Mouse (Mus musculus): ENCODE measurements around the gene Gsta4.
"Not testable (repeated sequence)": the region's sequence is repeated elsewhere in the genome, so short reads cannot be mapped to it uniquely, and the experiment has no call there.

Gsta4 gene

GRCm38 (mm10) chr9:78179071-78179470 is 3.5 kb upstream of the Gsta4 start:
- no peak for DNase-seq

GRCm38 (mm10) chr9:78185686-78186085 is 3.1 kb downstream of the Gsta4 start:
- DNase-seq, result peak in 1 of 2 experiments; percentile 29

- DNase-seq, result no peak
These were observed 6.3 kb downstream of the Gsta4 start for GRCm38 (mm10) chr9:78188910-78189309.

GRCm38 (mm10) chr9:78190651-78191634 is 8.4 kb downstream of the Gsta4 start:
- DNase-seq, result peak in 1 of 2 experiments; percentile 41

DNA sequence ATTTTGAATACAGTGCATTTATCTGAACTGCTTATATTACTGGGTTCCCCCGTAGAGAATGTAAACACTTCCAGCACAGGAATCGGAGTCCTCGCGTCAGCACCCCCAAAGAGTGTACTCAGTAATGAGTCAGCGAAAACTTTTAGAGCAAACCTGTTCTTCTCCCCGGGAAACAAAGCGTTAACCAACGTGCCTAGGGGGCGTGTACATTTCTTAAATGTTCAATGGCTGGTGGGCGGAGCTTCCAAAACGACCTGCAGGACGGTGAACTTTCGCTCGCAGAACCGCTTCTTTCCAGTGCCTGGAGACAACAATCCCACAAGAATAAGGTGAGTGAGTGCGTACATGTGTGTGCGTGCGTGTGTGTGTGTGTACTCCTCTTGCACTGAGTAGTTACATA is 9.2 kb downstream of the Gsta4 start:
- peak; percentile 86 to 87 for DNase-seq

GRCm38 (mm10) chr9:78193902-78194597 is 11.5 kb downstream of the Gsta4 start:
- peak; percentile 73 to 74 for DNase-seq

- peak in 1 of 2 experiments; percentile 23 for DNase-seq
These were observed 12.5 kb downstream of the Gsta4 start for GRCm38 (mm10) chr9:78195034-78195433.

GRCm38 (mm10) chr9:78197801-78198200 is 15.2 kb downstream of the Gsta4 start:
- DNase-seq, result no peak

DNA sequence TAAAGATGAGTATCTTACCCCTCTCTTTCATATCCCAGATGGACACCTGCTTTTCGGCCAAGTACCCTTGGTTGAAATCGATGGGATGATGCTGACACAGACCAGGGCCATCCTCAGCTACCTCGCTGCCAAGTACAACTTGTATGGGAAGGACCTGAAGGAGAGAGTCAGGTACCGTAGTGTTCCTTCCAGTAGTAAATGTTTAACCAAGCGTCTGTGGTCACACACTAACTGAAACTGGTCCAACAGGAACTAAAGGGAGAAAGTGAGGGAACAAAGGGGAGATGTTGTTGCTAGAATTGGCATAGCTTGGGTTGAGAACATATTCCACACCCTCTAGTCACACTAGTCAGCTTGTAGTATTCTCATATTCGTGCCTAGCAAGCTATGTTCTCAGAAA is 21.6 kb downstream of the Gsta4 start:
- peak; percentile 27 to 66 for DNase-seq

GRCm38 (mm10) chr9:78208956-78209355 is 26.4 kb downstream of the Gsta4 start:
- DNase-seq, result no peak

DNA sequence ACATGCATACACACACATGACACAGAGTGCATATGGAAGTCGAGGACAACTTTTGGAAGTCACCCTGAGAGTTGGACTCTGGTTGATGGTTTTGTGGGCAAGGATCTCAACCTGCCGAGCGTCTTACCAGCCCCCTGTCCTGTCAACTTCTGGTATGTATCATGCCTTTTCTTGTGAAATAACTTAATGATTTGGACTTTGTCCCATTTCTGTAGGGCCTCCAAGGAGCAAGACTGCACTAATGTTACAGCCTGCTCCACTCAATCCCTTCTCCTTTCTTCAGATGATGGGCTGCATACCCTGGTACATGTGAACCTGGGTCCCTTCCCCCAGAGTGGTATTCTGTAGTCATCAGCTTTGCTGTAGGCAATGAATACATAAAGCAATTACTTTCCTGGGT is 27.5 kb downstream of the Gsta4 start:
- no peak for DNase-seq

DNA sequence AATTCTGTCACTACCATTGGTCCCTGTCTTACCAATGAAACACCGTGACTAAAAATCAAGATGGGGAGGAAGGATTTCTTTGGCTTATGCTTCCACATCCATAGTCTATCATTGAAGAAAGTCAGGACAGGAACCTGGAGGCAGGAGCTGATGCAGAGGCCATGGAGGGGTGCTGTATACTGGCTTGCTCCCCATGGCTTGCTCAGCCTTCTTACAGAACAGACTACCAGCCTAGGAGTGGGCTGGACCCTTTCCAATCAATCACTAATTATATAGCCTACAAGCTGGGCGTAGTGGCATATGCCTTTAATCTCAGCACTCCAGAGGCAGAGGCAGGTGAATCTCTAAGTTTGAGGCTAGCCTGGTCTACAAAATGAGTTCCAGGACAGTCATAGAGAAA is 28.2 kb downstream of the Gsta4 start:
- no peak for DNase-seq

DNA sequence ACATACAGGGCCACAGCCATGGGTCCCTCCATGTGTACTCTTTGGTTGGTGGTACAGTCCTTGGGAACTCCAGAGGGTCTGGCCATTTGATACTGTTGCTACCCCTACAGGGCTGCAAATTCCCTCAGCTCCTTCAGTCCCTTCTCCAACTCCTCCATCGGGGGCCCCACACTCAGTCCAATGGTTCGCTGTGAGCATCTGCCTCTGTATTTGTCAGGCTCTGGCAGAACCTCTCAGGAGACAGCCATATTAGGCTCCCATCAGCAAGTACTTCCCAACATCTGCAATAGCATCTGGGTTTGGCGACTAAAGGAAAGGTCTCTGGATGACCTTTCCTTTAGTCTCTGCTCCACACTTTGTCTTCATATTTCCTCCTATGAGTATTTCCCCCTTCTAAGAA is 28.9 kb downstream of the Gsta4 start:
- no peak for DNase-seq

DNA sequence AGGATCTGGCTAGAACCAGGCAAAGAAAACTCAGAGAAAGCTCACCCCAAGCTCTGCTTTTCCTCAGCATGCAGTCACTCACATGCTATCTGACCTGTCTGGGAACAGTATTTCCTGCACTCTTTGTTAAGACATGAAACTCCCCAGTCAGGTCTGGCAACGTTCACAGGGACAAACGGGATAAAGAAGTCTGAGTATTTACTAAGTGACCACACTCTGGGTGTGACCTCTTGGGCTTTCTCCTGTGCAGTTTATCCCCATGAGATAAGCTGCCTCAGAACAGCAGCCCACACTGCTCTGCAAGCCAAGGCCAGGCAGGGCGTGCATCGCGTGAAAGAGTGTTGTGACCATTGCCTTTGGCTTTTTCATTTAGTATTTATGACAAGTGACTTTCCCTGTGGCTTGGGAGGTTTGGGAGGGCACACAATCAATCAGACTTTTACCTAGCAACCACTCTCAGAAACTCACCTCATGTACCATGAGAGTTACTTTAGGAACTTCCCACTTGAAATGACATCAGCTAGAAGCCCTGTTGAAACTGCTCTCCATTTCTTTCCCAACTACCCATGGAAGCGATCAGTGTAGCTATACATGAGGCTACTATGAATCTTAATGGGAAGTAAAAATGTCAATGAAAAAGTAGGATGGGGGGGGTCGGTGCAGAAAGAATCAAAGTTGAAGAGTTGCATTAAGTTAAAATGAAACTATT is 29.9 kb downstream of the Gsta4 start:
- no peak for DNase-seq

GRCm38 (mm10) chr9:78217074-78217473 is 34.5 kb downstream of the Gsta4 start:
- peak in 1 of 2 experiments; percentile 48 for DNase-seq

GRCm38 (mm10) chr9:78222616-78223015 is 40.0 kb downstream of the Gsta4 start:
- DNase-seq, result no peak

DNA sequence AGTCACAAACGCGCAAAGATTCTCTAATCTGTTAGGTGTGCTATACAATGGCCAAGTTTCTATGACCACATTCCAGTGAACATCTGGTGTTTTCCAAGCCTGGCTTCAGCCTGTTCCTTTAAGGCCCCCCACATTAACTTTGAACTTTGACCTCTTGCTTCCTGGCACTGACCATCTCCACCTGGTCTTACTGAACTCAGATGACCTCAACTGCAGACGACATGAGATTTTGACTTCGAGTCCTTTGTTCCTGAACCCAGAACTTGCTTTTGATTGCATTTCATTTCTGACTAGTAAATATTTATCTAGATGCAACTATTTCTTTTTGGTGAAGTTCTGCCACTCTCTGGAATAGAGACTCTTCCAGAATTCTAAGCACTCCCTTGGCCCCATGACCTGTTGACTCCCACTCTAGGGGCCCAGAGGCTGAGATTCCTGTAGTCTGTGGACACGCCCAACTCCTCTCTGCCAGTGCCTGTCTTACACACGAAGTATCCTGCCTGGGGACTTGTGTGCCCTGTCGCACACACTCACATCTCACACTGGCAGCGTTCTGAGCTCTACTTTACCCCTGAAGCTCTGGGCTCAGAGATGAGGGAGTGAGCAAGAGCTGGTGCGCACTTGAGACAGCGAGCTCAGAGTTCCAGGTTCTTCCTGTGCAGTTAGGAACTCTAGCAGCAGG is 40.8 kb downstream of the Gsta4 start:
- peak; percentile 41 to 62 for DNase-seq

DNA sequence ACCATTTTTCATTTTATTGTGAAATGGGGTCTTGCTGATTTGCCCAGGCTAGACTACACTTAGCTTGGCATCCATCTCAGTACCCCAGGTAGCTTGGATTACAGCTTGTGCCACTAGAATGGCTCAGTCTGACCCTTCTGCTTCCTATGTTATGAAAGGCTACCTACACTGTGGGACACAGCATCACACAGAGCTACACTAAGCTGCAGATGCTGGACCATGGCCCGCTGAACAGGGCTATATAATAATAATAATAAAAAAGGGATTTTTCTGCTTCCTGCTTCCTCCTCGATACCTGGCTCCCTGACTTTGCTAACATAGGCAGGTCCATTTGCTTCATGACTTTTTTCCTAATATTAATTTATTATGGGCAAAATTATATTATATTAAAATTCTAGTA is 41.8 kb downstream of the Gsta4 start:
- DNase-seq, result no peak

GRCm38 (mm10) chr9:78225304-78225703 is 42.7 kb downstream of the Gsta4 start:
- DNase-seq, result no peak

GRCm38 (mm10) chr9:78228122-78228521 is 45.5 kb downstream of the Gsta4 start:
- no peak for DNase-seq

- DNase-seq, result peak; percentile 56 to 80
These were observed 47.1 kb downstream of the Gsta4 start for GRCm38 (mm10) chr9:78229658-78230057.

DNA sequence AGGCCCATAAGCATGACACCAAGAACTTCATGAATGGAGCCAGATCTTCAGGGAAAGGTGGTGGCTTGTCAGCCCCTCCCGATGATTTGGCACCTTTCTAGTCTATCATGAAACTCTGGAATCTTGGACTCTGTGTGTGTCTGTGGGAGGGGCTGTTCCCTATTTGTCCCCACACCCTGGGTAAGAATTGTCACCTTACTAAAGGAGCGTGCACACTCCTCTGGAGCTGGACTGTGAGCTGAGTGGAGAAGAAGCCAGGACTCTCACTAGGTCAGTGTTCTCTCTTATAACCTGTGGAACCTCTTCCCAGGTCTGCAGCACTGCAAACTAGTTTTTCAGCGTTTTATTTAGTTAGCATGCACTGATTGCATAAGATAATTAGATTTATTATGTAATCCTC is 47.9 kb downstream of the Gsta4 start, which contains the start of gene Gsta1:
TSS of gene Gsta1 (plus strand) at position 196 of the 400 bp plus-strand sequence.
- not testable (repeated sequence) for DNase-seq

Data from kidney, postnatal 36 days (tissue).